ENCODE assay signal across 28 mouse cellular contexts in genomic region chr6:6211958-6212357, GRCm38 (mm10). TPM values are rescaled to one million over a fixed set of nuclear protein-coding genes. Genes with fewer than 3 reads are reported as not detected.
DNase-seq lines count a peak whose midpoint lies in the region; ATAC-seq lines count a peak whose summit lies in the region.
"Had no signal": no experiment of that assay in that cellular context is flagged by ENCODE, and none has a peak within 500 bp of the region (broad histone marks: within the 10 kb centered on the region; RNA-seq: fewer than 3 reads in every experiment).

No protein-coding gene starts in this region.

- H3K4me3 ChIP-seq in liver, embryonic 11.5 days (ENCODE audit: low read depth, low read length) = no peak overlapping the region
- H3K4me3 ChIP-seq in heart, embryonic 11.5 days (ENCODE audit: low read depth, low read length) = no peak overlapping the region
- no peak overlapping the region for H3K4me3 ChIP-seq in heart, embryonic 16.5 days (ENCODE audit: low read length)
- H3K4me3 ChIP-seq: hindbrain, embryonic 12.5 days; intestine, embryonic 15.5 days; liver, embryonic 13.5 days had no signal

- H3K36me3 ChIP-seq in liver, embryonic 11.5 days (ENCODE audit: control insufficient read depth, insufficient read depth, low read length) = no peaks in the 10 kb centered on the region
- no peaks in the 10 kb centered on the region for H3K36me3 ChIP-seq in heart, embryonic 11.5 days (ENCODE audit: control insufficient read depth, insufficient read depth, low read length)
- H3K36me3 ChIP-seq in heart, embryonic 16.5 days (ENCODE audit: control insufficient read depth, insufficient read depth) = no peaks in the 10 kb centered on the region
- H3K36me3 ChIP-seq: hindbrain, embryonic 12.5 days; intestine, embryonic 15.5 days had no signal

- H3K27me3 ChIP-seq in liver, embryonic 11.5 days (replicated peaks; ENCODE audit: control insufficient read depth, insufficient read depth, low read length) = no peaks in the 10 kb centered on the region
- no peaks in the 10 kb centered on the region for H3K27me3 ChIP-seq in heart, embryonic 11.5 days (ENCODE audit: control insufficient read depth, insufficient read depth, low read length)
- H3K27me3 ChIP-seq in heart, embryonic 16.5 days (ENCODE audit: control insufficient read depth, insufficient read depth, low read length) = no peaks in the 10 kb centered on the region
- H3K27me3 ChIP-seq: hindbrain, embryonic 12.5 days; intestine, embryonic 15.5 days; liver, embryonic 13.5 days; Patski had no signal

- peaks cover 33% of the 10 kb centered on the region for H3K4me1 ChIP-seq in liver, embryonic 11.5 days (replicated peaks; ENCODE audit: control insufficient read depth, insufficient read depth, low read length)
- peaks cover 38% of the 10 kb centered on the region for H3K4me1 ChIP-seq in heart, embryonic 11.5 days (ENCODE audit: control insufficient read depth, insufficient read depth, low read length)
- H3K4me1 ChIP-seq in heart, embryonic 16.5 days (ENCODE audit: control insufficient read depth, insufficient read depth, low read length) = peaks cover 31% of the 10 kb centered on the region
- H3K4me1 ChIP-seq: intestine, embryonic 15.5 days had no signal

- 79% methylated on average over 3 of the region's 3 CpGs for WGBS in liver, embryonic 11.5 days
- 49% methylated on average over 3 of the region's 3 CpGs for WGBS in heart, embryonic 11.5 days (ENCODE audit: insufficient replicate concordance)
- WGBS in heart, embryonic 16.5 days = 54% methylated on average over 3 of the region's 3 CpGs

- H3K9me3 ChIP-seq in liver, embryonic 11.5 days (ENCODE audit: control insufficient read depth, low read length) = no peaks in the 10 kb centered on the region
- H3K9me3 ChIP-seq in heart, embryonic 11.5 days (replicated peaks; ENCODE audit: control insufficient read depth, low read length) = no peaks in the 10 kb centered on the region
- no peaks in the 10 kb centered on the region for H3K9me3 ChIP-seq in heart, embryonic 16.5 days (replicated peaks; ENCODE audit: control insufficient read depth, low read length)
- H3K9me3 ChIP-seq: hindbrain, embryonic 12.5 days; intestine, embryonic 15.5 days; liver, embryonic 13.5 days had no signal

- H3K27ac ChIP-seq in liver, embryonic 11.5 days (ENCODE audit: low read depth, low read length) = no peak overlapping the region
- H3K27ac ChIP-seq in heart, embryonic 11.5 days (ENCODE audit: low read depth, low read length) = peak overlapping the region; percentile 8; the same call in 1 of the 2 replicates
- peak overlapping the region; percentile 6; the same call in 1 of the 2 replicates for H3K27ac ChIP-seq in heart, embryonic 16.5 days (ENCODE audit: low read length)
- H3K27ac ChIP-seq: hindbrain, embryonic 12.5 days; hindbrain, postnatal 0 days; intestine, embryonic 15.5 days; kidney, postnatal 0 days; liver, embryonic 13.5 days; macrophage had no signal

- H3K9ac ChIP-seq in liver, embryonic 11.5 days (ENCODE audit: low read depth, low read length) = no peak overlapping the region
- no peak overlapping the region for H3K9ac ChIP-seq in heart, embryonic 11.5 days (ENCODE audit: low read depth, low read length)
- no peak overlapping the region for H3K9ac ChIP-seq in heart, embryonic 16.5 days (ENCODE audit: low read length)
- H3K9ac ChIP-seq: hindbrain, embryonic 12.5 days; intestine, embryonic 15.5 days; liver, embryonic 13.5 days had no signal

- DNase-seq in liver, embryonic 11.5 days (ENCODE audit: low spot score) = peak; percentile 17
- DNase-seq in liver = no peak
- DNase-seq in left cerebral cortex, postnatal 10 days (ENCODE audit: extremely low spot score in 1 of 2, low spot score in 2 of 2) = no peak
- no peak for DNase-seq in layer of hippocampus, adult 18-20 months (ENCODE audit: low spot score in 2 of 2)
- no peak for DNase-seq in adrenal gland, adult 2 months
- DNase-seq: adrenal gland, postnatal 36 days; B cell, adult 2 months; cerebellum, adult 2 months; cerebellum, postnatal 14 days; gastrocnemius, postnatal 25 days; kidney, adult 2 months; layer of hippocampus, adult 9-11 months; liver, embryonic 13.5 days; lung, adult 2 months; lung, postnatal 10 days; midbrain, embryonic 14.5 days; retina, postnatal 1 day; right cerebral cortex, postnatal 14 days; thymus, postnatal 4 days had no signal

- no peak overlapping the region for H3K4me2 ChIP-seq in liver, embryonic 11.5 days
- no peak overlapping the region for H3K4me2 ChIP-seq in heart, embryonic 11.5 days
- H3K4me2 ChIP-seq in heart, embryonic 16.5 days (ENCODE audit: low read depth, low read length) = 0 out of 2 replicates have a peak overlapping the region, but pooled peaks have one; percentile 11
- H3K4me2 ChIP-seq: hindbrain, embryonic 12.5 days; intestine, embryonic 15.5 days; liver, embryonic 13.5 days had no signal

- ATAC-seq in liver, embryonic 11.5 days (replicated peaks; ENCODE audit: low FRiP score) = no peak
- no peak for ATAC-seq in heart, embryonic 11.5 days (replicated peaks; ENCODE audit: insufficient number of reproducible peaks, low FRiP score, low TSS enrichment)
- no peak for ATAC-seq in heart, embryonic 16.5 days (replicated peaks; ENCODE audit: extremely low read depth, insufficient read depth, low FRiP score)
- ATAC-seq: forebrain, embryonic 14.5 days; hindbrain, postnatal 0 days; intestine, embryonic 15.5 days; Patski had no signal

- intact Hi-C loops in left cerebral cortex, postnatal 10 days (cut with DNase I) = no loop called here

RNA-seq across cellular contexts. Expression of gene Slc25a13, which starts 5.0 kb away (rescaled TPM):
- 55.4 and 61.3 TPM in 2 replicates for polyA plus RNA-seq in liver, embryonic 11.5 days (2014; fragmentation: Nextera tagmentation; extraction: Ambion mirVana)
- 59.4 and 67.0 TPM in 2 replicates for polyA plus RNA-seq in heart, embryonic 11.5 days (2014; fragmentation: Nextera tagmentation; extraction: Ambion mirVana)
- polyA plus RNA-seq in heart, embryonic 16.5 days (2015; fragmentation: Nextera tagmentation; extraction: Ambion mirVana) = 54.3 and 54.4 TPM in 2 replicates
- total RNA-seq in left cerebral cortex, postnatal 10 days (2021) = 1 to 10 TPM; 1.6 to 2.1 TPM
- total RNA-seq in layer of hippocampus, adult 18-20 months (2021) = 1 to 10 TPM; 3.5 to 5.4 TPM
- total RNA-seq in adrenal gland, adult 2 months (2021) = 1 to 10 TPM; 9.1 to 9.7 TPM
- 2.3 and 2.9 TPM in 2 replicates for polyA plus RNA-seq in adrenal gland, adult 2 months (2012; rRNA removed)

Comparison
In these comparisons a context has a peak if more than half of its experiments do, and no peak if none do; other contexts are left out.
1. RNA of gene Slc25a13, which starts 5.0 kb away (polyA plus RNA-seq): 59.4 to 67.0 TPM in heart, embryonic 11.5 days, 55.4 to 61.3 TPM in liver, embryonic 11.5 days and 54.3 to 54.4 TPM in heart, embryonic 16.5 days; 2.3 to 2.9 TPM in adrenal gland, adult 2 months; every median in the first group is over 10 times any median in the second.